Mouse (Mus musculus) CD4-positive helper T cell, adult 2 months (primary cell): ENCODE results near the gene Ldlrad3.
A peak's percentile ranks its signal among the peaks of the same experiment; 100 is the strongest.

Source experiments
- DNase-seq: peaks from one replicate; pipeline ENCODE4 v3.0.0-alpha.2; 2012; ENCODE audit warnings: low read depth, missing footprints, low spot score

Gene Ldlrad3

DNA sequence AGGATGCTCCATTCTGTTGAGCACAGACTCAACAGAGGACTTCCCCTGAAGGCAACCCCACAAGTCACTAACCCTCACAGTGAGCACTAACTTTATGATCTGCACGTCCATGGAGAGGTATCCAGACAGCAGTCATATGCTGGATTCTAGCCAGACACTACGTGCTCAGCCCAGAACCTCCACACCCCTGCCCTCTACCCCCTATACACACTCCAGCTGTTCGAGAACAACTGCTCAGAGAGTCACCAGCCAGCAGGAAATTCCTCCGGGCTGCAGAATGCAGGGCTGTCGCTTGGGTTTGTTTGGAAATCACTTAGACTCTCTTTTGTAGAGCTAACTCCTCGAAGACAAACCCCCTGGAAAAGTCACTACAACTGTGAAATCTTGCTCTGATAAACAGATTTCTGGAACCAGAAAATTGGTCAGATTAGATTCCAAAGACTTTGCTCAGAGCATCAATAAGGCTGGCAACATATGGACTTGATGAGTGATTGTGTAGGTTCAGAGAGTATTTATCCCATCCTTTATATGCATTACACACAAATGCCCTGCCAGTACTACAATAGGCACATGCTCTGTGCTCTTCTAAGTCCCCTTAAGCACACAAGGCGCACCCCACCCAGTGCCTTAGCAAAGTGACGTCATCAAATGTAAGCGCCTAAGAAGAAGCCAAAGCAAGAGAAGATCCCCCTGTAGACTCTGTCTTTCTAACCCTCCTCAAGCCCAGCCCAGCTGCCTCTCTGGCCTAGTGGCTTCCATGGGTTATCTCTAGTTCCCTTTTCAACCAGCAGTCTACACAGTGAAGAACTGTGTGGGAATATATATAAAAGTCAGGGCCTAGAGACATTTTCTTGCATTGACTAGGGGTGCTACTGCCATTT, 69.4 kb downstream of the Ldlrad3 start:
- DNase-seq, result no peak

DNA sequence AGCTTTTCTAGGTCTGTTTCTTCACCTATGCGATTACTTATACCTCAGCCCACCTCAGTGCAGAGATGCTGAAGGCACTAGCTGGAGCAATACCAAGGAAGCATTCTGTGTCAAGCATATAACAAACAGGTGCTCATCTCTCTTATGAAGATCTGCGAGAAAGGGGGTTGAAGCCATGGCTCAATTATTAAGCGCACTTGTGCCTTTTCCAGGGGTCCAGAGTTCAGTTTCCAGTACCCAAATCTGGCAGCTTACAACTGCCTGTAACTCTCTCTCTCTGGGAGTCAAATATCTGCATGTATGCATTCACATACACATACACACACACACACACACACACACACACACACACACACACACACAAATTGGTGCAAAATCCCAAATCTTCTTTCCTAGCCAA, 72.4 kb downstream of the Ldlrad3 start:
- no peak for DNase-seq

DNA sequence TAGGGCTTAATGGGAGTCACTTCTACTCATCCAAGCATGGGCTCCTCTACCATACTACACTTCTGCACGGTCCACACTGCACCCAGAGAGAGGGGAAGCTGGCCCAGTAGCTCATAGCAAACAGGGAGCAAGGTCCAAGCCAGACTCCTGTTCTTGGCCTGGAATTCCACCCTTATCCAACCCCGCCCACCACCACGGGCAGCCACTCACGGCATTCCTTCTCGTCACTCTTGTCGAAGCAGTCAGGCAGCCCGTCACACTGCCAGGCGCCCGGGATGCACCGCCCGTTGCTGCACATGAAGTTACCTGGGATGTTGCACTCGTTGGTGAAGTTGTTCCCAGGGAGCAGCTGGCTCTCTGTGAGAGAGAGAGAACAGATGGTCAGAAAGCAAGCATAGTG, 72.9 kb downstream of the Ldlrad3 start:
- DNase-seq, result no peak

- no peak for DNase-seq
Measured at GRCm38 (mm10) chr2:102111906-102112499, 74.2 kb downstream of the Ldlrad3 start.

GRCm38 (mm10) chr2:102110306-102110705, 75.9 kb downstream of the Ldlrad3 start:
- DNase-seq, result no peak

GRCm38 (mm10) chr2:102107280-102107679, 78.9 kb downstream of the Ldlrad3 start:
- DNase-seq, result peak; percentile 25

GRCm38 (mm10) chr2:102106728-102107127, 79.5 kb downstream of the Ldlrad3 start:
- no peak for DNase-seq

DNA sequence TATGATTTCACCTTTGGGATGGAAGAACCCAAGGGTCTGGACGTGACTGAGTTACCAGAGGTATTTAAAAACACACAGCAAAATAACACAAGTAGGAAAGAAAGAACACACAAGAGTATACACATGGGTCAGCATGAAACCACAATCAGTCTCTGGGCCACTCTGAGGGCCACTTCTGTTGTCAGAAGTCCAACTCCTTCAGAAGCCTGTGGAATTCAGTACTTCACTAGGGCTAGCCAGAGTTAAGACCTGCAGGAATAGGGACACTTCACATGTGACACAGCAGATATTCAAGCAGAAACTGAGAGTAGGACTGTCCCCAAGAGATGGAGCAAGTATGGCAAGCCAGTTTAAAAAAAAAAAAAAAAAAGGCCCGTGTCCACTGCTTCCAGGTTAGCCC, 80.7 kb downstream of the Ldlrad3 start:
- DNase-seq, result no peak

- no peak for DNase-seq
Measured at GRCm38 (mm10) chr2:102103955-102104354, 82.2 kb downstream of the Ldlrad3 start.

- no peak for DNase-seq
Measured at GRCm38 (mm10) chr2:102100490-102100889, 85.7 kb downstream of the Ldlrad3 start.

- no peak for DNase-seq
Measured at GRCm38 (mm10) chr2:102099702-102100450, 86.3 kb downstream of the Ldlrad3 start.

DNA sequence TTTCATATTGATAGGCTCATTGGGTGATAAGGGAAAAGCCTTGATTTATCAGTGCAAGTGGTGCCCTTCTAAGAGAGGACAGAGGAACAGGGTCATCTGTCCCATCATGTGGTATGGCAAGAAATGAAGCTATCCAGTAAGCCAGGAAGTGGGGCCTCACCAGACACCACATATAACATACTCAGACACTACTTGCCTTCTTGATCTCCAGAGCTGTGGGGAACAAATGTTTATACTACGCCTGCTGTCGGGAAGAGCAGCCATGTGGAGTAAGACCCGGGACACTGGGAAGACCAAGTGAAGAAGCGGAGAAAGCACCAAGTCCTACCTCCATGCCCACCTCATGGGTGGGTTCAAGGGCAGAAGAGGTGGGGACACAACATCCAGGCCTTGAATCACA, 86.9 kb downstream of the Ldlrad3 start:
- no peak for DNase-seq

GRCm38 (mm10) chr2:102094773-102095172, 91.4 kb downstream of the Ldlrad3 start:
- DNase-seq, result no peak

DNA sequence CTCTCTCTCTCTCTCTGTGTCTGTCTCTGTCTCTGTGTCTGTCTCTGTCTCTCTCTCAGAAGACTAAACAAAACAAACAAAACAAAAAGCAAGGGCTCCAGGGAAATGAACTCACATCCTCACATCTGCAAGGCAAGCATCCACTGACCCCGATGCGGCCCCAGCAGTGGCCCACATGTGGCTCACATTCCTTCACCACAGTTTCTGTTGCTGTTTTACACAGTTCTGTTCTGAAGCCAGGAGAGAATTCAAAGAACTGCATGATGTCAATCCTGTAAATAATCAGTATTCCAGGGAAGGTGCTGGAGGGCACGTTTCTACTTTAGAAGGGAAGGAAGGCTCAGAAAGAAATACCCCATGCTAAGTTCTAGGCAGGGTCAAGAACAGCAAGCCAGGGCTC, 91.9 kb downstream of the Ldlrad3 start:
- DNase-seq, result no peak

DNA sequence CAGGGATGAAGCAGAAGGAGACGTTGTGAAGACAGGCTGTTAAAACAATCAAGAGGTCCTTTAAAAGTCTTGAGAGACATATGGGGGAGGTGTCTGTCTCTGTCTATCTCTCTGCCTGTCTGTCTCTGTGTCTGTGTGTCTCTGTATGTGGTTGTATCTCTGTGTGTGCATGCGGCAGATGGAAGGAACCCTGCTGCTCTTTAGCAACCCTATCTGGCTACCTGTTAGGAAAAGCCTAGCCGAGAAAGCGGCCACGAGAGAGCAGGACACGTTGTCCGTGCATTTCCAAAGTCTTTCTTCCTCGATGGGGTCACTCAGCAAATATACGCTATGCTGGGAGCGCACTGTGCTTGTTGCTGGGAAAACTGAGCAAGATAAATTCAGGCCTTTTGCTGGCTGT, 93.6 kb downstream of the Ldlrad3 start:
- no peak for DNase-seq

DNA sequence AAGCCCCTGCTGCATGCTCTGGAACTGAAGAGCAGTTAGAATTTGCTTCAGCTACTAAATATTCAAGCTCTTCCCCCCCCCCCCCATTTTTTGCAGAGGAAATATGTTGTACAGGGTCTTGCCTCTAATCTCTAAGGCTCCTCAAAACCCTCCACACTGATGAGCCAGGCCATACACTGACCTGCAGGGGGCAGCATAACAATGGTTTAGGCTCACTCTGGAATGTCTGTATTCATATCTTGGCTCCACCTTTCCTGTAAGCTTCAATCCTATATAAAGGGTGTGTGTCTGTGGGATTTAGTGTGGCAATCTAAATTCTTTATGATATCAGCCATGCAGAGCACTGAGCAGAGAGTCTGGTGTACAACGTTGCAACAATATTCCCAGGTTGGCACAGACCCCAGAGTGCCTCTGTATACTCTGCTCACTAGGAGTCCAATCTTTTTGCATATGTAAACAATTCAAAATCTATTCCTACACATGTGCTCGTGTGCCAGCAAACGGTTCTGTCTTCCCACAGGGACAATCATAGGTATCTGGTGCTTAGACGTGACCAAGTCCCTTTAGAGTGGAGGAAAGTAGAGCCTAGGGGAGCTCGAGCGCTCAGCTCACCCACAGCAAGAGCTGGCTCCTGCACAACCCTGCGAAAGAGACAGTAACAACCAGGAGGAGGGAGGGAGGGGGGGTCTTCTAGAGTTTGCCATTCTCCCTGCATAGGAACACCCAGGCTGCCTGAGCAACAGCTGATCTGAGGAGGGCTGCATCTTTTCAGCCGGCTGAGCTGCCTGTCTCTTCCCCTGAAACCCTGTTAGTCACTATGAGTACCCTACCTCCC, 94.5 kb downstream of the Ldlrad3 start:
- DNase-seq, result peak; percentile 26

- DNase-seq, result no peak
Measured at GRCm38 (mm10) chr2:102087787-102088186, 98.4 kb downstream of the Ldlrad3 start.

GRCm38 (mm10) chr2:102086583-102086982, 99.6 kb downstream of the Ldlrad3 start:
- no peak for DNase-seq

DNA sequence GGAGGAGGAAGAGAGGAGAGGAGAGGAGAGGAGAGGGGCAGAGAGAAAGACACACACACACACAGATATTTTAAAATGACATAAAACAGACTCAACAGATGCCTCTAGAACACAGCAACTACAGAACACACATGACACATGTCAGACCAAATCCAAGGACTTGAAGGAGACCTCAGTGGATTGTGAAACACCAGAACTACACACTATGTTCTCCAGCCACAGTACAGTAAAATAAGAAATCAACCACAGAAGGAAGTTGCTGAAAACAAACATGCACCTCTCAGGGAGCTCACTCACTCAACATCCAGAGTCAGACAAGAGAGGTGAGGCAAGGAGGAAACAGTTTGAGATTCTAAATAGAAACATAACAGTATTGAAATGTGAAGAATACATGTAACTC, 103.4 kb downstream of the Ldlrad3 start:
- DNase-seq, result no peak

DNA sequence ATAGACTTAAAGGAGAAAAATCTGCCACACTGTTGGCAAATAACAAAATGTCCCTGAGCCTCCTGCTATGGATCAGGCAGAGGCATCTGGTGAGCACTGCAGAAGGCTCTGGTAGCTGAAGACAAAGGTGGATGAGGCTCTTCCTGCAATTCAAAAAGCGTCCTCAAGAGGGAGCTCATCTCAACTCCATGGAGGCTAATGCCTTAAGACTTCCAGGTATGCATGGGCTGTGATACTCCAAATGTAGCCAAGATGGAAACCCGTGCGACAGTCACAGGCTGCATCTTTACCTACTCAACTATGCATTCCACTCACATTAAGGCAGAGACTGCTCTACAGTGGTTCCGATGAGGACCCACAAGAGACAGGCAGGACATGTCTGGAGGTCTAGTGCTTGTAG, 108.6 kb downstream of the Ldlrad3 start:
- peak; percentile 48 for DNase-seq

DNA sequence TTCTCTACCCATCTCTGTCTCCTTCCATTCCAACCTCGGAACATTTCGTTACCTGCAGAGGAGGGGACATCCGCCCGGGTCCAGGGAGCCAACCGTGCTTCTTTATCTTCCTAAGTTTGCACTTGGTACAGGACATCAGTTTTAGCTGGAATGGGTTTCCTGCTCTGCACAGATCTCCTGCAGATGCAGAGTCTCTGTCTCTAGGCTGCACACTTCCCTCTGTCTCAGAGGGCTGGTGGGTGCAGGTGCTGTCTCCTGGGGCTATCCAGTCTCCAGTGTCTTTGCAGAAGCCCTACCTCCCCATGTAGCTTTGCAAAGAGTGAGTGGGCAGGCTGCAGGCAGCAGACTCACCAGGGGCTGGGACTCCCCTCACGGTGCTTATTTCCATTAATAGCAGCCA, 109.9 kb downstream of the Ldlrad3 start:
- DNase-seq, result no peak
